Mouse (Mus musculus): ENCODE measurements around the gene Samd4.

- TF ChIP-seq CTCF (conservative IDR thresholded peaks at IDR 0.05; ENCODE audit: low read length), result no peak
- no peak for TF ChIP-seq NANOG (IDR thresholded peaks at IDR 0.05; ENCODE audit: borderline replicate concordance, low read length)
Measured at GRCm38 (mm10) chr14:47017658-47018057, 135.0 kb downstream of the Samd4 start.
